Mouse (Mus musculus) heart, adult 2 months (tissue): ENCODE results near the gene Htr1d. TPM values are rescaled to one million over a fixed set of nuclear protein-coding genes. Genes with fewer than 3 reads are reported as not detected.

Source experiments
- DNase-seq, 2 experiments: peaks; one replicate each; pipeline ENCODE4 v3.0.0; 2021
- H3K27ac ChIP-seq: fragments of 200-600 bp; 2 replicates; pipeline ENCODE4 v1.8.1; 2022
- H3K27me3 ChIP-seq: fragments of 200-500 bp; 2 replicates; pipeline ENCODE4 v1.6.1; 2012; ENCODE audit warnings: mild to moderate bottlenecking, low read length, inconsistent platforms, mixed read lengths; ENCODE audit not compliant: control insufficient read depth, insufficient read depth
- H3K36me3 ChIP-seq: fragments of 200-500 bp; 2 replicates; pipeline ENCODE4 v1.6.1; 2012; ENCODE audit warnings: low read length, inconsistent platforms; ENCODE audit not compliant: control insufficient read depth, insufficient read depth
- H3K4me1 ChIP-seq: fragments of 200-500 bp; 2 replicates; pipeline ENCODE4 v1.6.1; 2011; ENCODE audit warnings: low read length; ENCODE audit not compliant: control insufficient read depth, insufficient read depth
- H3K4me3 ChIP-seq: fragments of 200-600 bp; 2 replicates; pipeline ENCODE4 v1.8.1; 2022
- H3K79me2 ChIP-seq: fragments of 200-500 bp; replicated peaks from 2 replicates; pipeline ENCODE4 v1.6.1; 2012; ENCODE audit warnings: mild to moderate bottlenecking, inconsistent platforms, low read length, moderate library complexity, mixed read lengths; ENCODE audit not compliant: control insufficient read depth, insufficient read depth
- H3K9ac ChIP-seq: fragments of 200-500 bp; 2 replicates; pipeline ENCODE4 v1.6.1; 2012; ENCODE audit warnings: low read depth, mild to moderate bottlenecking, control low read depth, inconsistent platforms, low read length, mixed read lengths
- CTCF ChIP-seq: fragments of 200-600 bp; IDR thresholded peaks from 2 replicates; pipeline ENCODE4 v1.8.1; 2022; ENCODE audit warnings: antibody characterized with exemption, mild to moderate bottlenecking, moderate library complexity
- EP300 ChIP-seq: fragments of 200-500 bp; IDR thresholded peaks from 2 replicates; pipeline ENCODE4 v1.6.1; 2011; ENCODE audit warnings: low read depth, low read length, control low read depth; ENCODE audit not compliant: insufficient read depth
- POLR2A ChIP-seq: fragments of 200-500 bp; IDR thresholded peaks from 2 replicates; pipeline ENCODE4 v1.6.1; 2011; ENCODE audit warnings: mild to moderate bottlenecking, low read depth, low read length, control low read depth; ENCODE audit not compliant: insufficient read depth
- WGBS: fragments of 180-500 bp; shearing (Covaris S2); methylation state at CpG from one replicate; pipeline ENCODE4 v1.1.7; 2018; 5-methylcytosine and 5-hydroxymethylcytosine counted together
- intact Hi-C: fragments of 180-260 bp; cut with DNase I; formaldehyde crosslinking; loops from one replicate; pipeline ENCODE4 v1.15.1; 2025
- polyA plus RNA-seq: library from polyadenylated mRNA; depleted of rRNA; stranded (reverse); fragments of >200 nt; gene quantifications from 2 replicates; pipeline ENCODE4 v1.2.3, GENCODE M21; 2012
- total RNA-seq, 2 experiments: library from RNA; stranded (reverse); gene quantifications; 2 replicates each; pipeline ENCODE4 v1.2.3; 2021

Gene Htr1d
- total and polyA plus RNA-seq, 3 experiments, result 0.04 TPM; not detected in 2

DNA sequence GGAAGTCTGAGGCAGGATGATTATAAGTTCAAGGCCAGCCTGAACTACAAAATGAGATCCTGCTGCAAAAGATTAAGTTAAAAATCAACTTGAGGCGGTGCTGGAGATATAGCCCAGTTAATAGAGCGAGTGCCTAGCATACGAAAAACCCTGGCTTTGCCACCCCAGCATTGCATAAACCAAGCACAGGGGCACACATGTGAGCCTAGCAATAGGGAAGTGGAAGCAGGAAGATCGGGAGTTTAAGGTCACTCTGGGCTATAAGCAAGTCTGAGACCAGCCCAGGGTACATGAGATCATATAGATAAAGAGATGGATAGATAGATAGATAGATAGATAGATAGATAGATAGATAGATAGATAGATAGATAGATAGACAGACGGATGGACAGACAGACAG is 26.5 kb downstream of the Htr1d start:
- Histone ChIP-seq H3K36me3 (no peaks in the 10 kb centered on the region), H3K9ac (no peak overlapping the region), H3K27ac (no peak overlapping the region), H3K27me3 (no peaks in the 10 kb centered on the region), H3K4me1 (no peaks in the 10 kb centered on the region; the same call in 1 of the 2 replicates), H3K79me2 (no peaks in the 10 kb centered on the region), H3K4me3 (no peak overlapping the region)
- TF ChIP-seq EP300 (no peak), POLR2A (no peak), CTCF (no peak)
- DNase-seq, result no peak
- intact Hi-C loops, result no loop called here
- WGBS, result 84% methylated on average over 5 of the region's 5 CpGs

DNA sequence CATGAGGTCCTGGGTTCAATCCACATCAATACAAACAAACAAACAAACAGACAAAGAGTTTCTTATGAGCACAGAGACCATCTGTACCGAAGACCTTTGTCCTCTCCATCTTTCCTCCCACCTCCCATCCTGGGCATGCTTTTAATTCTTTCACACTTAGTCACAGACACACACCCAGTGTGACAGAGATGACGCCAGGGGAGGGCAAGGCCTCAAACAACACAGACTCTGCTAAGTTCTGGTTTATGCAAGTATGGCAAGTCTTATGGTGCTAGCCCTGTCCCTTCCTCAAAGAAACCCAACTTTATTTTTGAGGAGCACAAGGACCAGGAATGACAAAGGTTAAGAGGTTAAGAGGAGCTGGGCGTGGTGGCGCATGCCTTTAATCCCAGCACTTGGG is 26.9 kb downstream of the Htr1d start:
- DNase-seq, result no peak
- no peak for TF ChIP-seq POLR2A
- intact Hi-C loops, result no loop called here
- H3K4me1 ChIP-seq, result no peaks in the 10 kb centered on the region; the same call in 1 of the 2 replicates
- no peak overlapping the region for H3K4me3 ChIP-seq
- H3K27me3 ChIP-seq, result no peaks in the 10 kb centered on the region
- no peaks in the 10 kb centered on the region for H3K79me2 ChIP-seq
- H3K27ac ChIP-seq, result no peak overlapping the region
- H3K36me3 ChIP-seq, result no peaks in the 10 kb centered on the region
- H3K9ac ChIP-seq, result no peak overlapping the region
- WGBS, result 76% methylated on average over 4 of the region's 4 CpGs

DNA sequence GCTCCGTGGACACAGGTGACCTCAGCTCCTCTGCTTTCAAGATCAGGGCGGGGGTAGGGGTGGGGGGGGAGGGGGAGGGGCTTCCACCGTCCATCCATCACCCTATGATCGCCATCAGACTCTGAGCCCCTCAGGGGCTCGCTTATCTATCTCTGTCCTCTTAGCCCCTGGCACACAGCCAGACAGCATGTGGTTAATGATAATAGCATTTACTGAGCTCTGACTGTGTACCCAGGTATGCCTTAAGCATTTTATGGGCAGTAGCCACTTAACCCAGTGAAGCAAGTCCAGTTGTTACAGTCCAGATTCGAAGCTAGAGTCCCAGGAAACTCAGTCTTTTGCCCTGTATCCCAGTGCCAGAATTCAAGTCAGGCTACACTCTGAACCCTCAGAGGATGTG is 28.2 kb downstream of the Htr1d start:
- 21% methylated on average over 6 of the region's 6 CpGs for WGBS
- TF ChIP-seq POLR2A (no peak), CTCF (no peak), EP300 (no peak)
- intact Hi-C loops, result no loop called here
- Histone ChIP-seq H3K36me3 (no peaks in the 10 kb centered on the region), H3K4me3 (no peak overlapping the region), H3K9ac (no peak overlapping the region), H3K27ac (no peak overlapping the region), H3K27me3 (no peaks in the 10 kb centered on the region), H3K79me2 (no peaks in the 10 kb centered on the region), H3K4me1 (no peaks in the 10 kb centered on the region; the same call in 1 of the 2 replicates)
- DNase-seq, result no peak

DNA sequence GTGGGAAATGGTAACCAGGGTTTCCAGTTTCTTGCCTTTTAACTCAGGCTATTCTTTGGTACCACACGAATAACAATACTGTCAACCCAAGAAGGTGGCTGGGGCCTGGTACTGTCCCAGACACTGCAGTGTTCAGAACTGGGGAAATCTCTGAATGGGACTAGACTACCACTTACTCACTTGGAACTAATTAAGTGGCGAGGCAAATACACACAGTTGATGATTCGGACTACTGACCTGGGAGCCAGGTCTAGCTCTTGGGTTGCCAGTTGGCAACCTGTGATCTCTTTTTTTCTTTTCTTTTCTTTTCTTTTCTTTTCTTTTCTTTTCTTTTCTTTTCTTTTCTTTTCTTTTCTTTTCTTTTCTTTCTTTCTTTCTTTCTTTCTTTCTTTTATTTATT is 29.0 kb downstream of the Htr1d start:
- Histone ChIP-seq H3K4me3 (no peak overlapping the region), H3K27ac (no peak overlapping the region), H3K79me2 (no peaks in the 10 kb centered on the region), H3K27me3 (no peaks in the 10 kb centered on the region), H3K36me3 (no peaks in the 10 kb centered on the region), H3K9ac (no peak overlapping the region), H3K4me1 (no peaks in the 10 kb centered on the region; the same call in 1 of the 2 replicates)
- no peak for TF ChIP-seq CTCF
- TF ChIP-seq POLR2A, result no peak
- no peak for TF ChIP-seq EP300
- no peak for DNase-seq
- intact Hi-C loops, result no loop called here
- 96% methylated on average over 3 of the region's 3 CpGs for WGBS

DNA sequence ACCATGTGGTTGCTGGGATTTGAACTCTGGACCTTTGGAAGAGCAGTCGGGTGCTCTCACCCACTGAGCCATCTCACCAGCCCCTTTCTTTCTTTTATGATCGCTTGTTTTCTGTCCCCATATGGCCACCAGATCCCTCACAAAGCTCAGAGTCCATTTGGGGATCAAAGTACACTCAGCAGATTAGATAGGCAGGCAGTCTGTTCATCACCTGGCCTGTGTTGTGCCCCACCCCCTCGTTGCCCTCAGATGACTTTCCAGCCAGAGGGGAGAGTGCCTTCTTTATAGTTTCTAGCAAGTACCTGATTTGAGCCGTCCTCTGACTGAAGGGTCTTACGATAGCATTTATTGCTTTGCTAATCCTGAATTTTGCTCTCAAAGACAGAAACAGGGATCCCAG is 29.5 kb downstream of the Htr1d start:
- DNase-seq, result no peak
- 65% methylated on average over 5 of the region's 5 CpGs for WGBS
- intact Hi-C loops, result no loop called here
- H3K27ac ChIP-seq, result no peak overlapping the region
- TF ChIP-seq POLR2A (no peak), CTCF (no peak), EP300 (no peak)
- no peak overlapping the region for H3K4me3 ChIP-seq
- H3K79me2 ChIP-seq, result no peaks in the 10 kb centered on the region
- H3K9ac ChIP-seq, result no peak overlapping the region
- no peaks in the 10 kb centered on the region for H3K27me3 ChIP-seq
- no peaks in the 10 kb centered on the region; the same call in 1 of the 2 replicates for H3K4me1 ChIP-seq
- no peaks in the 10 kb centered on the region for H3K36me3 ChIP-seq

DNA sequence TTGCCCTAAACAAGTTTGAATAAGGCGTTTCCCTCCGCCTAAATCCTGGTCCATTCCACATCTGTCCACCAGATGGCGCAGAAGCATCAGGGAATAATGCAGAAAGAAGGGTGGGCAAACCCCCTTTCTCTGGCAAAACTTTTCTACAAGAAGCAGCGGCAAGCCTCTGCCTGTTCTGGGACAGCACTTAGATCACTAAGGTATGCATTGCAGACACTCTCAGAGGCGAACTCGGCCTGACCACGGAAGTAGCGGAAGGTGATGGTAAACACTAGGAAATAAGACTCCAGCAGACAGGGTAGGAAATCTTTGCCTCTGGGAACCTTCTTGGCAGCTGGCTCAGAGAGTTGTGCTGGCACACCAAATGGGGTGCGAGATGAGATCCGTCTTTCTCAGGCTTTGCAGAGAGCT is 31.5 kb downstream of the Htr1d start:
- Histone ChIP-seq H3K27me3 (no peaks in the 10 kb centered on the region), H3K4me3 (peak overlapping the region; percentile 38), H3K27ac (peak overlapping the region; percentile 19), H3K4me1 (peaks cover 1% of the 10 kb centered on the region), H3K79me2 (no peaks in the 10 kb centered on the region), H3K9ac (peak overlapping the region; percentile 47), H3K36me3 (no peaks in the 10 kb centered on the region)
- 1% methylated on average over 10 of the region's 10 CpGs for WGBS
- intact Hi-C loops, result loop anchor here (1.0 to 5.0 kb wide), 3 partner anchors 71 to 166 kb away; partner anchors contain the start of gene Kdm1a
- peak; percentile 71 to 88 for DNase-seq
- no peak for TF ChIP-seq POLR2A
- TF ChIP-seq CTCF, result peak; percentile 95
- TF ChIP-seq EP300, result peak; percentile 91
